Mouse (Mus musculus) left cerebral cortex, postnatal 36 days (tissue): ENCODE measurements around the gene Msantd3. TPM values are rescaled to one million over a fixed set of nuclear protein-coding genes. Genes with fewer than 3 reads are reported as not detected.
A peak's percentile ranks its signal among the peaks of the same experiment; 100 is the strongest.

ENCODE experiments used
- DNase-seq, 2 experiments: peaks; one replicate each; pipeline ENCODE4 v3.0.0; 2021 to 2022; ENCODE audit warnings: low spot score in 2 of 2, mixed read lengths in 1 of 2
- intact Hi-C: fragments of 180-260 bp; cut with DNase I; formaldehyde crosslinking; loops from one replicate; pipeline ENCODE4 v1.15.1; 2025
- total RNA-seq, 2 experiments: library from RNA; stranded (reverse); gene quantifications; 2 replicates each; pipeline ENCODE4 v1.2.3; 2021

Gene Msantd3
- total RNA-seq: 10 to 100 TPM; 21.2 to 24.9 TPM

DNA sequence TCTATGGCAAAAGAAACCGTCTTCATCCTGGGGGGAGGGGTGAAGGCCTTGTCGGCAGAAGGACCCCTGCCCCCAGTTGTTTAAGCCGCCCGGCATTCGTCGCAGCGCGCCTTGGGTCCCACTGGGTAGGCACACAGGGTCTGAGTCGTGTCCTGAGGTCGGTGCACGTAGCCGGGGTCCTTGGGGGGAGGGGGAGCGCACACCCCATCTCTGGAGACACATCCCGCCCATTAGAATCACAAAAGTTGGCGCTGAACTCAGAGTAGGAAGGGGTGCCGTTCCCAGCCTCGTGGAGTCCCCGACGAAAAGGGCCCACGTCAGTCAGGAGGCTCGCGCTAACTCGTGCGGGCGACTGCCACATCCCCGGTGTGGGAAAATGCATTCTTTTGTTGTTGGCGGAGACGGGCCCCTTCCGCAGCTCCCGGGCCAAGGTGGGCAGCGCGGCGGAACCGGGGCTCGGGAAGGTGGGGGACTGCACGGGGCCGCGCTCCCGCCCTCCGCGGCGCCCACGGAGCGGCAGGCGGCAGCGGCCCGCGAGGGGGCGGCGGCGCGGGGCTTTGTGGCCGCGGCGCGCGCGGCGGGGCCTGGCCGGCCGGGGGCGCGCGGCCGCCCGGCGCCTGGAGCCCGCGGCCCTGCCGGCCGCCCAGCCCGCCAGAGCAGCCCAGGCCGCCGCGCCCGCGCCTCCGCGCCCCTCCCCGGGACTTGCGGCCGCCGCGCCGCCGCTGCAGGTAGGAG is at the start of gene Msantd3:
TSS of gene Msantd3 (plus strand) at position 95 of the 735 bp plus-strand sequence.
- intact Hi-C loops: loop anchor here (5.0 kb wide), 2 partner anchors 47 to 68 kb away; partner anchors contain the start of genes Tex10 and Tmeff1
- DNase-seq: peak; percentile 57 to 59

GRCm38 (mm10) chr4:48491290-48491743 is 48.4 kb upstream of the Msantd3 start:
- DNase-seq: no peak
- intact Hi-C loops: no loop called here

DNA sequence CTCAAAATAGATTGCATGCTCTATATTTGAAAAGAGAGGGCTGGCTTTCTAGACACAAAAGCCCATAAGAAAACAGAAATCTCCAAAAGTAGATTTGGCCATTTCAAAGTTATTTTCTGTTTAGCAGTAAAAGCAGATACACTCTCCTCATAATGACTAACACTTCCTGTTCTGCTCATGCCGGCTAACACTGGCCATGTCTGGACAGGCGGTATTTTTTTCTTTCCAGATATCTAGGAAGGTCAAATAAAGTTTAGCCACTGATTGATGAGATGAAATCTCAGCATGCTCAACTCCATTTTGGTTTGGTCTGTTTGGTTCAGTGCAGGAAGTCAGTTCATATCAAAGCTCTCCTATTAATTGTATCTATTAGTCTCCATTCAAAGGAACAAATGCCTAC is 47.2 kb upstream of the Msantd3 start:
- no peak for DNase-seq
- intact Hi-C loops: no loop called here

GRCm38 (mm10) chr4:48510861-48511260 is 28.9 kb upstream of the Msantd3 start:
- DNase-seq: no peak
- intact Hi-C loops: no loop called here

DNA sequence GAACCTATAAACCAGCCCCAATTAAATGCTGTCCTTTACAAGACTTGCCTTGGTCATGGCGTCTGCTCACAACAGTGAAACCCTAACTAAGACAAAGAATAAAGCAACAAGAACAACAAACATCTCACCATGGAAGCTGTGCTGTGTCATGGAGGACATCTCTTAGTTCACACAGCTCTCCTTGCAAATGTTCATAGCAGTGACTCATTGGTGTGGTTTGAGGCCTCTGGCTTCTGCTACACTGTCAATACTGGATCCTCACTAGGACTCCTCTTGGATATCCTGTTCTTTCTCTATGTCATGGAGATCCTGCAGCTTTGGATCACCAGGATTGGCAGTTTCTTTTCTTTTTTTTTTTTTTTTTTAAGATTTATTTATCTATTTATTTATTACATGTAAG is 10.2 kb upstream of the Msantd3 start:
- intact Hi-C loops: no loop called here
- DNase-seq: no peak

- DNase-seq: no peak
- intact Hi-C loops: no loop called here
These were observed 7.7 kb upstream of the Msantd3 start for GRCm38 (mm10) chr4:48531804-48532601.

- intact Hi-C loops: no loop called here
- DNase-seq: no peak
These were observed 3.5 kb upstream of the Msantd3 start for GRCm38 (mm10) chr4:48536275-48536674.

GRCm38 (mm10) chr4:48537024-48537423 is 2.7 kb upstream of the Msantd3 start:
- no peak for DNase-seq
- intact Hi-C loops: no loop called here

DNA sequence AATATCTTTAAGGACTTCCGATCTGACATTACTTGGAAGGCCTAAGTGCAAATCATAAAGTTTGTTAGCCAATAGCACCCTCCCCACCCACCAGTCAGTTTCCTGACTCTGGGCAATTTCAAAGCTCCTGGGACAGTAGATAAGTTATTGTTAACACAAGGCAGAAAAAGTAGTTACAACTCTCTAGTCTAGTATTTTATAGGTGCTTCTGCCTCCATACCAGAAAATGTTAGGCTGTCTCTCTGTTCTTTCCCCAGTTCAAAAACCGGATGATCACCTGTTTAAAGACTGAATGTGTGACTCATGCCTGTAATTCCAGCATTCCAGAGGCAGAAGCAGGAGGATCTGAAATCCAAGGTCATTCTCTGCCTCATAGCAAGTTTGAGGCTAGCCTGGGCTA is 1.2 kb upstream of the Msantd3 start:
- DNase-seq: no peak
- intact Hi-C loops: no loop called here

- intact Hi-C loops: loop anchor here (5.0 kb wide), 2 partner anchors 47 to 68 kb away; partner anchors contain the start of genes Tex10 and Tmeff1
- DNase-seq: peak; percentile 31 to 58
These were observed 909 bp downstream of the Msantd3 start for GRCm38 (mm10) chr4:48540576-48541111.

- intact Hi-C loops: loop anchor here (5.0 kb wide), 2 partner anchors 46 to 69 kb away; partner anchors contain the start of genes Tex10 and Tmeff1
These were observed 2.0 kb downstream of the Msantd3 start for GRCm38 (mm10) chr4:48541526-48542250.

DNA sequence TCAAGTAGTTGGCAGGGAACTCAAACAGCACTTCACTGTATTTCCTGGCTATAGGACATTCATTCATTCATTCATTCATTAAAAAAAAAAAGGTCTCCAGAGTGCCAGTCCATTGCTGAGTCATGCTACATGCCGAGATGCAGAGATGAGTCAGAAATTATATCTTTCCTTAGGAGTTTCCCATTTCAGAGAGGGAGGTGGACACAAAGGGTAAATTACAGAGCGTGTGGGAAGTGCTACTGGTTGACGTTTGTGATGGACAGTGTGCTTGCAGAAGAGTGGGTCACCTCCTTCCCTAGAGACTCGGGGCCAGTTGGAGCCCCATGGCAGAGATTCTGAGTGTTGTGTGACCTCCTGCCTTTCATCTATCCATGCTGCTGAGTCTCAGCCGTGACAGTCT is 2.6 kb downstream of the Msantd3 start:
- DNase-seq: no peak
- intact Hi-C loops: loop anchor here (5.0 kb wide), 2 partner anchors 45 to 70 kb away; partner anchors contain the start of genes Tex10 and Tmeff1

More at GRCm38 (mm10) chr4:48541526-48542250, 2.0 kb downstream of the Msantd3 start:
- DNase-seq: no peak

DNA sequence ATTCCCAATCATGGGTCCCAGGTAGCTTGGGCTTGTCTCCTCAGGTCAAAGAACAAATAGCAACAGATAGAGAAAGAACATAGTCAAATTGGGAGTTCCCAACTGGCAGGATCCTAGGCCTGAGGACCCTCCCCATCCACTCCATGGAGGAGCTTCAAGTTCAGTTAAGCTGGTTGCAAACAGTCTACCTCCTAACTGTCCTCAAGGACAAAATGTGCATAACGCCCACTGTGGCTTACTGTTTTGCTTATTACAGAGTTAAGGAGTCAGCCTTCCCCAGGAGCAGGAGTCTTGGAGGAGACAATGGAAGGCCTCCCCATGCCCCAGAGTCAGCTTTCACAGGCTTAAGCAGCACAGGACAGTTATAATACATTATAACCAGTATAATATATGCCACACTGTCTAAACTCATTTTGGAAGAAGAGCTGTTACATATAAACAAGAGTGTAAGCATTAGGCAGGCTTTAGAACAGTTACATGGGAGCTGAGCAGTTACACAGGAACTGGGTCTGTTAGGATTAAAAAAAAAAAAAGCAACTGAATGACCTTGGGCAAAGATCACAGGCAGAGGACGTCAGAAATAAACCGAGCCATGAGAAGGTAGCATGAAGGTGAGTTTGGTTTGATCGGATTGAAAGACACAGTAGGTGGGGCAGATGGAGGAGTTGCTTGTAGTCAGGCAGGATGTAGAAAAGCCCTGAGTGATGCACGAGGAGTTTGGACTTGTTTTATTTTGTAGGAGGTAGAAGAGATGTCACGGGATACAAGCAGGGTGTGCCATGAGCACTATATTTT is 3.5 kb downstream of the Msantd3 start:
- intact Hi-C loops: loop anchor here (5.0 kb wide), 2 partner anchors 44 to 71 kb away; partner anchors contain the start of genes Tex10 and Tmeff1
- DNase-seq: no peak

GRCm38 (mm10) chr4:48544141-48544540 is 4.4 kb downstream of the Msantd3 start:
- DNase-seq: no peak
- intact Hi-C loops: loop anchor here (5.0 kb wide), 2 partner anchors 43 to 72 kb away; partner anchors contain the start of genes Tex10 and Tmeff1

DNA sequence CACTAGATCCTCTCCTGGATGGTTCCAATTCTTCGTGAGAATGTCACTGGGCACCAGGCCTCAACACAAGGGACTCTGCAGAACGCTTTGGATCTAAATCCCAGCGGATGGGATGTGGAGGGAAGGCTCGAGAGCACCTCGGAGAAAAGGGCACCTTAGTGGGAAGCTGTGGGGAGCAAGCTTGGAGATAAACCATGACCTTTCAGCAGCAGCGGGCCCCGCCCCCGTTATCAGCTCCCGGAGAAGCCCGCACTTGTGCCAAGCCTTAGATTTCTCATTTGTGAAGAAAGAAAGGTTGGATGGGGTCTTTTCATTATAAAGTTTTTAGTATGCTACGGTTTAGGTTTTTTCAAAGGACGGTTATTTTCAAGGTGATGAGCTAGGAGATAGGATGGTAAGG is 6.2 kb downstream of the Msantd3 start:
- intact Hi-C loops: no loop called here
- DNase-seq: no peak

- intact Hi-C loops: no loop called here
- DNase-seq: no peak
These were observed 7.1 kb downstream of the Msantd3 start for GRCm38 (mm10) chr4:48546568-48547496.

- DNase-seq: no peak
- intact Hi-C loops: no loop called here
These were observed 8.8 kb downstream of the Msantd3 start for GRCm38 (mm10) chr4:48548393-48549045.
